Comparison of ENCODE assay signal across 39 mouse cellular contexts in the genomic region with DNA sequence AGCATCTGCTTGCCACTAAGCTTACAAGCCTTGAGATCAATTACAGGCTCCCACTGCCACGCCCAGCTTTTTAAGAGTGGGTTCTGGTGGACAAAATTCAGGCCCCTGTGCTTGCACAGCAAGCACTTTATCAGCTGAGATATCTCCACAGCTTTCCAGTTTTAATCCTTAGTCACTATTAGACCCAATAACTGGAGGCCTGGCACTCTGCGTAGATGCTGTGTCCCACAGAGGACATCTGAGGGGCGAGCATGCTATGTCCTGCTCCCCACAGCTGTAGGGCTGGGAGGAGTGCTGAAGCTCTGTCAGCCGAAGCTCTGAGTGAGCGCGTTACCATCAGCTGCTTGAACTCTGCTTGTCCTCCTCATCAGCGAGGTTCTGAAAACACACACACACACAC. TPM values are rescaled to one million over a fixed set of nuclear protein-coding genes. Genes with fewer than 3 reads are reported as not detected.
"Had no signal": no experiment of that assay in that cellular context is flagged by ENCODE, and none has a peak within 500 bp of the region (broad histone marks: within the 10 kb centered on the region; RNA-seq: fewer than 3 reads in every experiment).

No protein-coding gene starts in this region.

- ATAC-seq: forebrain, embryonic 13.5 days; forebrain, embryonic 14.5 days; forebrain, embryonic 15.5 days; forebrain, embryonic 16.5 days; forebrain, postnatal 0 days had no signal

- H3K9ac ChIP-seq: embryonic facial prominence, embryonic 12.5 days; embryonic facial prominence, embryonic 13.5 days; embryonic facial prominence, embryonic 15.5 days; forebrain, embryonic 12.5 days; forebrain, embryonic 13.5 days; forebrain, embryonic 15.5 days; forebrain, postnatal 0 days had no signal

- H3K27ac ChIP-seq: embryonic facial prominence, embryonic 10.5 days; embryonic facial prominence, embryonic 12.5 days; embryonic facial prominence, embryonic 13.5 days; embryonic facial prominence, embryonic 15.5 days; forebrain, embryonic 15.5 days; gastrocnemius, adult 2 months; heart, adult 2 months had no signal

- H3K4me1 ChIP-seq: embryonic facial prominence, embryonic 12.5 days; embryonic facial prominence, embryonic 13.5 days; embryonic facial prominence, embryonic 15.5 days had no signal

- H3K36me3 ChIP-seq: embryonic facial prominence, embryonic 10.5 days; embryonic facial prominence, embryonic 12.5 days; embryonic facial prominence, embryonic 13.5 days; embryonic facial prominence, embryonic 15.5 days; forebrain, embryonic 10.5 days; forebrain, embryonic 12.5 days; forebrain, embryonic 15.5 days had no signal

- DNase-seq: cerebellum, adult 2 months; cerebellum, adult 8-10 months; cerebellum, adult 9-10 months; cerebellum, adult 9-11 months; cerebellum, postnatal 10 days; cerebellum, postnatal 14 days; cerebellum, postnatal 25 days; cerebellum, postnatal 36 days; embryo, embryonic 11 days; forebrain, postnatal 0 days; gastrocnemius, adult 2 months; gastrocnemius, postnatal 10 days; gastrocnemius, postnatal 14 days; gastrocnemius, postnatal 25 days; gastrocnemius, postnatal 36 days; heart, adult 2 months had no signal

- H3K9me3 ChIP-seq: embryonic facial prominence, embryonic 10.5 days; embryonic facial prominence, embryonic 12.5 days; embryonic facial prominence, embryonic 13.5 days; embryonic facial prominence, embryonic 15.5 days; forebrain, embryonic 10.5 days; forebrain, embryonic 12.5 days; forebrain, embryonic 13.5 days; forebrain, embryonic 15.5 days had no signal

- H3K4me3 ChIP-seq: embryonic facial prominence, embryonic 10.5 days; embryonic facial prominence, embryonic 12.5 days; embryonic facial prominence, embryonic 13.5 days; embryonic facial prominence, embryonic 15.5 days; erythroblast, embryonic 14.5 days; forebrain, embryonic 10.5 days; forebrain, embryonic 12.5 days; forebrain, embryonic 13.5 days; forebrain, embryonic 15.5 days; gastrocnemius, adult 2 months; heart, adult 2 months had no signal

- H3K4me2 ChIP-seq: embryonic facial prominence, embryonic 12.5 days; embryonic facial prominence, embryonic 13.5 days; embryonic facial prominence, embryonic 15.5 days; forebrain, embryonic 12.5 days; forebrain, embryonic 13.5 days; forebrain, embryonic 15.5 days had no signal

RNA-seq across cellular contexts. Expression of a gene that starts 6.3 kb away (rescaled TPM):
- total RNA-seq: common myeloid progenitor, adult 5-6 weeks; forebrain, postnatal 0 days; gastrocnemius, adult 18-20 months; gastrocnemius, adult 2 months; gastrocnemius, adult 8-10 months; gastrocnemius, postnatal 10 days; gastrocnemius, postnatal 14 days; gastrocnemius, postnatal 25 days; gastrocnemius, postnatal 36 days; gastrocnemius, postnatal 4 days; granulocyte monocyte progenitor cell, adult 5-6 weeks; heart, adult 2 months; heart, adult 8-10 months had no signal
- polyA plus RNA-seq: cerebellum, adult 2 months; cortical plate, adult 2 months; embryonic facial prominence, embryonic 10.5 days; embryonic facial prominence, embryonic 11.5 days; embryonic facial prominence, embryonic 12.5 days; embryonic facial prominence, embryonic 13.5 days; embryonic facial prominence, embryonic 14.5 days; embryonic facial prominence, embryonic 15.5 days; erythroblast, embryonic 14.5 days; forebrain, embryonic 10.5 days; forebrain, embryonic 11.5 days; forebrain, embryonic 12.5 days; forebrain, embryonic 13.5 days; forebrain, embryonic 14.5 days; forebrain, embryonic 15.5 days; forebrain, embryonic 16.5 days; forebrain, postnatal 0 days; frontal cortex, adult 2 months; gonadal fat pad, adult 2 months; heart, adult 2 months had no signal
